Mouse (Mus musculus) spleen, adult 2 months (tissue): ENCODE results near the gene Kalrn.

Experiments used
- CTCF ChIP-seq: fragments of 200-500 bp; IDR thresholded peaks from 2 replicates; pipeline ENCODE4 v1.5.1; 2011; ENCODE audit warnings: mild to moderate bottlenecking, inconsistent platforms; ENCODE audit not compliant: insufficient read depth, insufficient read length, insufficient replicate concordance; ENCODE audit errors: extremely low read depth
- POLR2A ChIP-seq: fragments of 200-500 bp; IDR thresholded peaks from 2 replicates; pipeline ENCODE4 v1.6.1; 2011; ENCODE audit warnings: low read depth, low read length, inconsistent platforms

DNA sequence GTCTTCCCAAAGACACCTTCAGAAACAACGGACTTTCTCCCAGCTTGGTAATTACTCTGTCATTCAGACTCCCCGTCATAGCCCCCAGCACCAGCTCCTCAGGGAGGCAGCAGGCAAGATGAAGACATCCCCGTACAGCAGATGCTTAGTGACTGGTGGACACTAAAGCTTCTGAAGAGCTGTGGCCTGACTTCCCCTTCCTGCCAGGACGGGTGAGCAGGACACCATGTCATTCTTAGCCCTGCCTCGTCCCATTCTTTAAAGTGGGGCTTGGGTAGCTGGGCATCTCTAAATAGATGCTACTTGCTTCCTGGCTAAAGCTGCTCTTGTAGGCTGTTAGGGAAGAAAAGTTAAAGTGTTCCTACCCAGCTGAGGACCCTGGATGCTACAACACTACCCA is 145.7 kb downstream of the Kalrn start:
- no peak for TF ChIP-seq CTCF
- no peak for TF ChIP-seq POLR2A
